Mouse (Mus musculus): ENCODE data around the gene Nxnl1. TPM values are rescaled to one million over a fixed set of nuclear protein-coding genes. Genes with fewer than 3 reads are reported as not detected.

Nxnl1 gene
- polyA plus RNA-seq (2012; rRNA removed): 0.01 and 0.04 TPM in 2 replicates

DNA sequence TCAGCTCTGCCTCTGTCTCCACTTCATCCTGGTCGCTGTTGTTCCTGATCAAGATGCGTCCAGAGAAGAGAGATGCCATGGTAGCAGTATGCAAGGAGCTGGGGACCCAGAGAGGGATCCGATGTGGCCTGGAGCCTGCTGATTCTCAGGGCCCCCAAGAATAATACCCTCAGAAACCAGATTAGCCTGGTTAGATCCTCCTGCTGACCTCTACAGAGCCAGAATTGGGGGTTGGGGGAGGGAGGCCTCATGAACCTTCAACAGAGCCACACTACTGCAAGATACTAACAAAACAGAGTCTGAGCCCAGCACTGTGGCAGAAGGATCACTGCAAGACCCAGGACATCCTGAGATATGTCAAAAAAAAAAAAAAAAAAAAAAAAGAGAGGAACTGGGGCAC, at the start of gene Nxnl1:
Gene Nxnl1, minus strand, starts transcription at position 101 of the 400 bp plus-strand sequence.
- no peak for DNase-seq (ENCODE audit: low spot score)

DNA sequence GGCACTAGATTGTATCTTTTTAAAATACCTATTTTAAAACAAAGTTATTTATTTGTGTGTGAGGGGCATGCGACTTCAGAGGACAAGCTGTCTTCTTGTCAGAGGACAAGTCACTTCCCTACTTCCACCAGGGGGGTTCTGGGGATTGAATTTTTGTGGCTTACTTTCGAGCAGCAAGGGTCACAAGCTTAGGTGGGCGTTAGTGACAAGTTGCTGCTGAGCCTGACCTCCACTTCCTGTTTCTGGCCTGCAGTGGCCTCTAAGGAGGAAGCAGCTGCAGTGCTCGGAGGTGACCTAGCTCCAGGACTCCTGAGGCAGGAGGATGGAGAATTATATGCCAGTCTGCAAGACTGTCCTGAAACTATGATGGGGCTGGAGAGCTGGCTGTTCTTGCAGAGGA, 47.0 kb upstream of the Nxnl1 start:
- no peak for DNase-seq (ENCODE audit: low spot score)

DNA sequence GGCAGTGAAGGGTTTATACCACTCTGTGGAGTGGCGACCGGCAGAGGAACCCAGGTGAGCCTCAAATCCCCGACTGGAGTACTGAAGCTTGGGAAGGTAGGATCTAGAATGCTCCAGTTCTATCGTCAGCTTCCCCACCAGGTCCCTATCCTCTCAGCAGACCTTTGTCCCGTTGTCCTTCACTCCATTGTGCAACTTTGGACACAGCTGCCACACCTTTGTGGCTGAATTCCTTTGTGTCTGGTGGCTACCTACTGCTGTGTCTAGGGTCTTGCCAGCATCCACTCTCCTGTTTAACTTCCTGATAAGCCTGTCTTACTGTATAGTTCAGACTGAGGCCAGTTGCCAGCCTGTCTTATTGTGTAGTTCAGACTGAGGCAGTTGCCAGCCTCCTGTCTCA, 45.7 kb upstream of the Nxnl1 start:
- no peak for DNase-seq (ENCODE audit: low spot score)

DNA sequence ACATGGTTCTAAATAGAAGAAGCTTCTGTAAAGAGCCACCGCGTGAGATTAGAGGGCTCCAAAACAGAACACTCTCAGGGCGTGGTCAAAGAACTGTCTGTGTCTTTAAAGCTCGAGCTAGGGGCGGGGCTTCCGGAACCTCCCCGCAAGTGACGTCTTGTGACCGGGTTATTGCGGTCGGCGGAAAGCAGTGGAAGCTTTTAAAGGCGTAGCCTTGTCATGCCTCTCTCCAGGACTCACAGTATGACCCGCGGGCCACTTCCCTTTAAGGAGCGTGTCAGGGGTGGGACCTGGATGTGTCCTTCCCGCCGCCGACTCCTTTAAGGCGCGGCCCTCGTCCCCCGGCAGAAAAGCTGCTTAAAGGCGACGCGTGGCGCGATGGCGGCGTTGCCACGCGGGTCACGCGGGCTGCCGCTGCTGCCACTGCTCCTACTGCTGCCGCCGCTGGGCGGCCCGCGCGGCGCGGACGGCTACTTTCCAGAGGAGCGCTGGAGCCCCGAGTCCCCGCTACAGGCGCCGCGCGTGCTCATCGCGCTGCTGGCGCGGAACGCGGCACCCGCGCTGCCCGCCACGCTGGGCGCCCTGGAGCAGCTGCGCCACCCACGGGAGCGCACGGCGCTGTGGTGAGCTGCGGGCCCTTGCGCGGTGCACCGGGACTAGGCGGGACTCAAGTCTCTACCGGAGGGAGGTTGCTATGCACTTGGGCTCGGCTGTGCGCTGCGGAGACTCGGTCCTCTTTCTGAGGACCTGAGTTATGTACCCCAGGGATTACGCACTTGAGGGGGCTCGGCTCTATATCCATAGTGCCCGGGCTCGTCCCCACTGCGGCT, 44.6 kb upstream of the Nxnl1 start, which contains the start of gene Colgalt1:
Gene Colgalt1, plus strand, starts transcription at position 177 of the 830 bp plus-strand sequence.
- DNase-seq (ENCODE audit: low spot score): peak; percentile 84

DNA sequence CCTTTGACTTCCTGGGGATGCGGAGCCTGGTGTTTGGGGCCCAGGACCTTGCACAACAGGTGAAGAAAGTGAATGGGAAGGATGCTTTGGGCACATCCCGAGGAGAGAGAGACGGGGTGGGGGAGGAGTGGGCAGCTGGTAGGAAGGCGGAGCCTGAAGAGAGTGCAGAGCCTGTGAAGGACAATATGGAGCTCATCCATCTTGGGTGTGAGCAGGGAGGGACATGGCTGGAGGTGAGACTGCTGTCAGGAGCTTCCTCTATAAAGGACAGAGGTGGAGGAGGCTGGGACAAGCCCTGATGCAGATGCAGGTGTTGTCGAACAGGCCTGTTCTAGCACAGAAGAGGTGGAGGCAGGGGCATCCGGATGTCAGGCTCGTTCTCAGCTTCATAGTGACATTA, 37.6 kb upstream of the Nxnl1 start:
- no peak for DNase-seq (ENCODE audit: low spot score)

DNA sequence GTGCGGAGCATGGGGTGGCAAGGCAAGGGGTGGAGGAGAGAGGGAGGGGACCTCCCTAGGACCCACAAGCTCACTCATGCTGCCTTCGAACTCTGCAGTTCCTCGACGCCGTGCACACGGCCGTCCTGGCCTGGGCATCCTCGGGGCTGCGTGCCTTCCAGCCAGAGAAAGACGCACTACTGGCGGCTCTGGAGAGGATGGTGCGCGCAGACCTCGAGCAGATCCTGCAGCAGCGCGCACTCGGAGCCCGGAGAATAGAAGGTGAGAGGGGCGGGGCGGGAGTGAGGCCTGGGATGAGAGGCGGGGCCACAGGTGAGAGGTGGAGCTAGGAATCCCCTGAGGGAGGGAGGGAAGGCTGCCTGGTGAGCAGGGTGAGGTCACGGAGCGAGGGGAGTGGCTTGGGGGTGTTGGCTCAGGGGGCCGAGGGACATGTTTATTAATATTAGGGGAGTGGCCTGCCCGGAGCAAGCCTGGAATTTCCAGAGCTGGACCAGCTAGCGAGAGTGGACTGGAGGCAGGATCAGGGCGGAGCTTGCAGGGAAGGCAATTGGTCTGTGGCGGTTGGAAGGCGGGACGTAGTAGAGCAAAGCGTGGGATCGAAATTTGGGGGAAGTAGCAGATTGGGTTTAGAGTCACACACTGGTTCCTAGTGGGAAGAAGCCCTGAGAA, 36.4 kb upstream of the Nxnl1 start:
- DNase-seq (ENCODE audit: low spot score): peak; percentile 55

DNA sequence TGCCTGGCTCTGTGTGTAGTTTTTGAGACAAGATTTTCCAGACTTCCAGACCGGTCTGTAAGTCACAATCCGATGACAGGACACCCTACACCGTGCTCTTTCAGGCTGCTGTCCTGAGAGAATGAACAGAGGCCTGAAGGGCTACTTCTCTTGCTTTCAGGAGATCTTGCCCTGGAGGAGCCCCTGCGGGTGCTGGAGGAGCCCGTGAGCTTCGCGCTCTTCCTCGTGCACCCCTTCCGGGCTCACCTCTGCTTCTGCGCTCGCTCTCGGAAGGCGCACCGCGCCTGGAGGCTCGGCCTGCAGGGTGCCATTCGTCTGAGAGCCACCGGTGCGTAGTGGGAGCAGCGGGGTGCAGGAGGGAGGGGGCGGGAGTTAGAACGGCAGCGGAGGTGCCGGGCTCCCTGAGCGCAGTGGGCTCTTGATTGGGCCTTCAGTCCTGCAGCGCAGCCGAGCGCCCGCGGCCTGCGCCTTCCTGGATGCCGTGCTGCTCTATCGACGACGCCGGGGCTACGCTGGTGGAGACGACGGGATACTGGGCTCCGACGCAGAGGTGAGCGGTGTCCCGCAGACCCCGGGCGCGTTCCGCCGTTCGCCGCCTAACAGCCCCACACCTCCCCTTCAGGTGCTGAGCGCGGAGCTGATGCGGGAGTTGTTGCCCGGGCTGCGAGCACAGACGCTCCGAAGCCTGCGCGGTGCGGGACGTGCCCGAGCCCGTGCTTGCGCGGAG, 35.7 kb upstream of the Nxnl1 start:
- no peak for DNase-seq (ENCODE audit: low spot score)

DNA sequence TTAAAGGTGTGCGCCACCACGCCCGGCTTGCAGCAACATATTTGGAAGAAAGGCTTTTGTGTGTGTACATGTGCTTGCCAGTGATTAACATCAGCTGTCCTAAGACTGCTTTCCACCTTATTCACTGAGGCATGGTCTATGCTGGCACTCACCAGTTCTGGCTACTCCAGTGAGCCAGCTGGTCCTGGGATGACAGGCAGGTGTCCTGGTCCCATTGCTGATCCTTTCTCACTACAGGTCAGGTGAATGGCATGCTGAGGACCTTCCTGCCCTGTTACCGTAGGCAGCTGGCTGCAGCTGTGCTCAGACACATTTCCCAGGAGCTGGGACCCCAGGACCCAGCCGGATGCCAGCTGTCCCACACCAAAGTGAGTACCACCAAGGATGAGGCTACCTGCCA, 32.4 kb upstream of the Nxnl1 start:
- DNase-seq (ENCODE audit: low spot score): no peak

DNA sequence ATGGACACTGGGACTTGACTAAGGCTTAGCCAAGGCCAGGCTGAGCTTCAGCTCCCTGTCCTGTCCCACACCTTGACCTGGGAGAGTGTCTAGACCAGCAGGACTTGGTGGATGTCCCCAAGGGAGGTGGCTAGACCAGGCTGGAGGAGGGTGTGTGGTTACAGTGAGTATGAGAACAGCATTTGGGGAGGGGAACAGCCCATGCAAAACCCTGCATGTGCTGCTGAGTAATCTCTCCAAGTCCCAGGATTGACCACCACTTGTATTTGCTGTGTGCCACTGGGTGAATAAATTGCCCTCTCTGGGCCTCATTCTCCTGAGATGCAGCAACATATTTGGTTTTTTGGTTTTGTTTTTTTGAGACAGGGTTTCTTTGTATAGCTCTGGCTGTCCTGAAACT, 32.0 kb upstream of the Nxnl1 start:
- no peak for DNase-seq (ENCODE audit: low spot score)

DNA sequence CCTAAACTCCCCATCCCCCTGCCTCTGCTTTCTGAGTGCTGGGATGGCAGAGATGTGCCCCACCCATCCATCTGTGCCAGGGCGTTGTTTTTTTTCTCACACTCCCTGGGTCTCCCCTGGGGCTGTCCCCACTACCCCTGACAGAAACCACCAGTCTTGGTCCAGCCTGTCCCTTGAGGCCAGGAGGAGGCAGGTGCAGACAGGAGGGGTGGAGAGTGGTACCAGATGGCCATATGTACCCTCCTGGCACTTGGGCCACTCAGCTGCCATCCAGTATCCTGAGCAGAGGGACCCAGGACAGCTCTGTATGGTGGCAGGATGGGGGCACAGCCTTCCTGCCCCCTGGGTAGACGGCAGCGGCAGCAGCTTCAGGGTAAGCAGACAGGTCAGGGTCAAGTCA, 31.1 kb upstream of the Nxnl1 start, which contains the start of gene Fam129c:
Gene Fam129c, plus strand, starts transcription at position 198 of the 400 bp plus-strand sequence.
- DNase-seq (ENCODE audit: low spot score): no peak

DNA sequence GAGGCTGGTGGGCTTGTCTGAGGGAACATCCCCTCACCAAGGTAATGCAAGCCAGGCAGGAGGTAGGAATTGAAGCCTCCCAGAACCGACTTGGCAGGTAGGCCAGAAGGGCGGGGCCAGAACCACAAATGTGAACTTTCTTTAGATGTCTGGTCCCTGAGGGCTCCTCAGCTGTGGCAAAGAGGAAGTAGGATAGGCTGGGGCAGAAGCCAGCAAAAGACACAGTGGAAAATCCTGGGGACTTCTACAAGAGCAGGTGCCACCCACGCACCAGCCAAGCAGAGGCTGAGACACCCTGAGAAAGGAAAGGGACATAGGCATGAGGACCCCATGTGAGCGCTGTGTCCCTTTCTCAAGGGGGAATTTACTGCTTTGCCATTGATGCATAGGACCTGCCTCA, 30.4 kb upstream of the Nxnl1 start:
- no peak for DNase-seq (ENCODE audit: low spot score)

DNA sequence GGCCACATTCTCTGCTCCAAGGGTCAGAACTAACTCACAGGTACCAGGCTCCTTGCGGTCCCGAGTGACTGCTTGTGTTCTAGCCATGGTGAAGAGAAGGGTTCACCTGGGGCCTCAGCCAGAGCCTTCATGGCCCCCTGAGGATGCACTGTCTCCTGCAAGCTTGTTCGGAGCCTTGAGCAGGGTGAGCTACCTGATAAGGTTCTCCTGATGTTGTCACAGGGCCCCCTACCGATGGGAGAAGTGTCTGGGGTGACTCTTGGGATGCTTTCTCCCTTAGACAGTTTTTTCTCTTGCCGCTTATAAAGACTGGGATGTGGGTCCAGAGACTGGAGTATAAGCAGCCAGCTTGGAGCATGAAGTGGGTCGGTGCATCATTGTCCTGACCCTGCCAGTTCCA, 30.0 kb upstream of the Nxnl1 start:
- no peak for DNase-seq (ENCODE audit: low spot score)

DNA sequence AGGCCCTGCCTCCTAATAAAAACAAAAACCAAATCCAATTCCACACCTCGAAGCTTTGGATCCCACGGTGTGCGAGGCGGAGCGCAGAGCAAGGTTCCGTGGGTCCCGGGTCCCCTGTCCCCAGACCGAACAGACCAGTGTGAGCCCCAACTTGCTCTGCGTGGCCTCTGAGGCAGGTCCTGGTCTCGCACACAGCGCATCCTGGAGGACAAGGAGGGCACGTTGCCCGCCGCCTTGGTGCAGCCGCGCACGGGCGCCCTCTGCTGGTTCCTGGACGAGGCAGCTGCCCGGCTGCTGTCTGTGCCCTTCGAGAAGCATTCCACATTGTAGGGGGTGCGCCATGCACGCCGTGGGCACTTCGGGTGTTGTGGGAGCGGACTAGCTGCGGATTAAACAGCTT, 29.5 kb upstream of the Nxnl1 start:
- DNase-seq (ENCODE audit: low spot score): peak; percentile 84

DNA sequence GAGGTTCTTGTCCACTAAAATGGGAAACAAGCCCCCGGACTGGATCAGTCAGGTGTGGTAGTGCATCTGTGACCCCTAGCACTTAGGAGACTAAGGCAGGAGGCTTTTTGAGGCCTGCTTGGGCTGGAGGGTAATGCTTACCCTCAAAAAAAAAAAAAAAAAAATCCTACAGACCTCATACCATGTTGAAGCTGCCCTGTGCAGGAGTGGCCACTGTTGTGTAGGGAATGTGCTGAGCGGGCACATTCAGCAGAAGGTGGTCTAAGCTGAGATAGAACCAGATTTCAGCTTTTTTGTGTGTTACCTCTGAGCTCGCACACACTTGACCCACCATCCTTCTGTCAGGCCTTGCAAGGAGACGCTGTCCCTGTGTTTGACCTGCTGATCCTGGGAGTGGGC, 27.9 kb upstream of the Nxnl1 start:
- no peak for DNase-seq (ENCODE audit: low spot score)

DNA sequence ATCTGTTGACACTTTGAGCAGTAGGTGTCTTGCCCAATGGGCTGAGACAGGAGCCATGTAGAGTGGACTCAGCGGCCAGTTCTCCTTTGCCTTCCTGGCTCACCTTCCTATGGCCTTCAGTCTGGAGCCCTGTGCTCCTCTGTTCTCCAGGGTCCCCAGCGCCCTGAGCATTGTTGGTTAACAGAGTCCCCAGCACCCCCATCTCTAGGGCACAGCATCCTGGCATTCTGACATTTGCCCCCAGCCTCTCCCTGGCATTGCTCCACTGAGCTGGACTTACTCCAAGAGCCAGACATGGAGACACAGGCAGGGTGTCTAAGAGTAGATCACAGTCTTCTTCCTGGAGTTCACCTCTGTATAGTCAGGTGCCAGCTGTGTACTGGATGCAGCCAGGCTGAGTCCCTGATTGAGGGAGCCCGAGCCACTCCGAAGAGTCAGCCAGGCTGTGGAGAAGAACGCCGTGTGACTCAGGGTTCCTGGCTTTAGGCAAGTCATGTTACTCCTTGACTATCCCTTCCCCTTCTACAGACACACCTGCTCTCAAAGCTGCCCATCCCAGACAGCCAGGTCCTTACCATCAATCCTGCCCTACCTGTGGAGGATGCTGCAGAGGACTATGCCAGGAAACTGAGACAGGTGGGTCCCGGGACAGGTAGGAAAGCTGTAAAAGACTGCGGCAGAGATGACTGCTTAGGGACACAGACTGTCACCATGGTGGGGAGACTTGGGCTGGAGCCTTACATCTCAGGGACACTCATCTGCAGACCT, 27.3 kb upstream of the Nxnl1 start:
- DNase-seq (ENCODE audit: low spot score): peak; percentile 21

DNA sequence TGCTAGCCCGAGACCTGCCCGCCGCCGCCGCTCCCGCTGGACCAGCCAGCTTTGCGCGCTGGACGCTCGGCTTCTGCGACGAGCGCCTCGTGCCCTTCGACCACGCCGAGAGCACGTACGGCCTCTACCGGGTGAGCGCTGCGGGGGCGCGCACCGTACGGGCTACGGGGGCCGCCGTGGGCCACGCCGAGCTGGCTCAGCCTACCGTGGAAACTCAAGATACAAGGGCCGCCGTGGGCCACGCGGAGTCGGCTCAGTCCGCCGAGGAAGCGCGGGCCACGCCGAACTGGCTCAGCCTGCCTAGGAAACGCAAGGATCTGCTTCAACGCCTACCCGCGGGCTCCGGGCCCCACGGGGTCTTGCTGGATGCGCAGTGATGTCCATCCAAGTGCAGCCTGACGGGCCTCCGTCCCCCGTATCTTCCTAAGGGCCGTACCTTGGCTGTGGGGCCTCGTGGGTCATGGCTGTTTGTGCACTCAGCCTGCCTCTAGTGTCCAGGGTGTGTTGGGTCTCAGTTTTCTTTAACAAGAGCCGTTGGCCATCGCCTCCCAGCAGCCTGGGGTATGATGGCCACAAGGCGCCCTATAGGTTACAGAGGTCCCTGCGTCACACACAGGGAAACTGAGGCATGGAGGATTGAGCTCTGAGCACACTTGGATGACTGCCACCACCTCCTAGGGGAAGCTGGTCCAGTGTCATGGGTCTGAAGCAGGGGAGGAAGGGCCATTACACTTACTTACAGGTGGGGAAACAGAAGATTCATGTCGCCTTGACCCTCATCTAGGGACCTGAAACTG, 26.2 kb upstream of the Nxnl1 start:
- DNase-seq (ENCODE audit: low spot score): no peak

DNA sequence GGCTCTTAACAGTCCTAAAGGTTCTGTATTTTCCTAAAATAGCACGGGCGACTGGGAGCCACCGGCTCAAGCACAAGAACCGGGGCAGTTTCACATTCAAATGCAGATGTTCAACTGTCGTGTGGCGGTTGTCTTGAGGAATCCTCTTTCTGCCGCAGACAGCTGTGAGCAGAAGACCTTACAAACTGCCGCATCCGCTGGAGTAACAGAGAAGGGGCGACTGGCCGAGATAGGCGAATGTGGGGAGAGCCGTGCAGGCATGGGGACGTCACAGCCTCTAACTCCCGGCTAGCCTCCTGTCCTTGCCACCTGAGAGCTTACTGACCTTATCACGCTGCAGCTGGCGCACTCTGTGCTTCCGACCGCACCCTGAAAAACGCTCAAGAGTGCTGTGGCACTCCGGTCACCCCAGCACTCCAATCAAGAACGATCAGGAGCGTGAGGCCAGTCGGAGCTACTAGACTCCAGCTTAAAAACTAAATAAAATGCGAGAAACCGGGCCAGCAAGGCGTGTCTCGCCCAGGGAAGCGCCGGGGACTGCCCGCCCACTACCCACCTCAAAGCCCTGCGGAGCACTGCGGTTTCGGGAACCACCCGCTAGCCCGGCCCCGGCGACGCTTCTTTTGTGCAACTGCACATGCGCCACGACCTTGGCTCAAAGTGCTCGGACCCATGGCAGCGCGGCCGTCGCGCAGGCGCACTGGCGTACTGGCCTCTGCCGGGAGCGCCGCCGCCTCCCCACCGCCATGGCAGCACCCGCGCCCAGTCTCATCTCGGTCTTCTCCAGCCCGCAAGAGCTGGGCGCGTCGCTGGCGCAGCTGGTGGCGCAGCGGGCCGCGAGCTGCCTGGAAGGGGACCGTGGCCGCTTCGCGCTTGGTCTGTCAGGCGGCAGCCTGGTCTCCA, 25.3 kb upstream of the Nxnl1 start, which contains the start of gene Pgls:
Gene Pgls, plus strand, starts transcription at position 706 of the 903 bp plus-strand sequence.
- peak; percentile 97 for DNase-seq (ENCODE audit: low spot score)

DNA sequence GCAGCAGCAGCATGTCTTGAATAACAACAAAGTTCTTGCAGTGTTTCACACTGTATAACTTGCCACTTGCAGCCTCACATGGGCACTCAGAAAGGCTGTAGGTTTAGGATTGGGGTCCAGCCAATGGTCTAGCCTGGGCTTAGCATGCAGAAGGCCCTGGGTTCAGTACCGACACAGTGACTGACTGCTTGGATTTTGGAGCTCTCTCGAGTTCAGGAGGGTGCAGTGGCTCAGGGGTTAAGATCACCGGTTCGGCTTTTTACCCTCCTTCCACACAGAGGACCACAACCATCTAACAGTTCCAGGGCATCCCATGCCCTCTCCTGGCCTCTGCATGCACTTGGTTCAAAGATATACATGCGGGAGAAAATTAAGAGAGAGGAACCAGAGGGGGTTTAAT, 24.6 kb upstream of the Nxnl1 start:
- DNase-seq (ENCODE audit: low spot score): no peak

DNA sequence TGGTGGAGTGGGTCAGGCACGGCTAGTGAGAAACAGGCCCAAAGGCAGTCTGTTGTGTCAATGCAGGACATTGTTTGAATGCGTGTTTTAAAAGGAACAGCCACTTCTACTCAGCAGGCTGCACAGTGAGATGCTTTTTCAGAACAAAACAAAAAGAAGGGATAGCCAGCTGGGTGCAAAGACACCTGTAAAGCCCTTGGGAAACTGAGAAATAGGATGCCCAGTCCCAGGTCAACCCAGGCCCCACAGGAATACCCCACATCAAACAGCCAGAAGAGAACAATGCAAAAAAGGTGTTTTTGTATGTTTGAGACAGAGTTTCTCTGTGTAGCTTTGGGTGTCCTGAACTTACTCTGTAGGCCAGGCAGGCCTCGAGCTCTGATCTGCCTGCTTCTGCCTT, 22.4 kb upstream of the Nxnl1 start:
- DNase-seq (ENCODE audit: low spot score): no peak

DNA sequence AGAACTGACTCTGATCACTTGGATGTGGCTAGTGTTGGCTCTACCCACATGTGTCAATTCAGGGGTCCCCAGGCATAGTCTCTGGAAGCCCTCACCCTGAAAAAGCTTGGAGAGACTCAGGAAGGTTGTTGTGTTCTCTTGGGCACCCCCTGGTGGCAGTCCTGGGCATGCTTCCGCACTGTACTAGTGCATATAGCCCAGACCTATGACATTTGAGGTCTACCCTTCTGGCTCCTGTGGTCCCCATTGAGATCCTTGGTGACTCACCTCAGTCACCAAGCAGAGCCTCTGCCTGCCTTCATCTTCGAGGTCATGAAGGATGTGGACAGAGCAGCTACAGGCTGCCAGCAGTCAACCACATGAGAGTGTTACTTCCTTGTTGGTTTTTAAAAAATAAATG, 20.5 kb upstream of the Nxnl1 start:
- peak; percentile 24 for DNase-seq (ENCODE audit: low spot score)
